Mouse (Mus musculus): ENCODE results near the gene Slc34a1. TPM values are rescaled to one million over a fixed set of nuclear protein-coding genes. Genes with fewer than 3 reads are reported as not detected.

The Slc34a1 gene
- total and polyA plus RNA-seq, 2 experiments from 2014 or later, result not detected

DNA sequence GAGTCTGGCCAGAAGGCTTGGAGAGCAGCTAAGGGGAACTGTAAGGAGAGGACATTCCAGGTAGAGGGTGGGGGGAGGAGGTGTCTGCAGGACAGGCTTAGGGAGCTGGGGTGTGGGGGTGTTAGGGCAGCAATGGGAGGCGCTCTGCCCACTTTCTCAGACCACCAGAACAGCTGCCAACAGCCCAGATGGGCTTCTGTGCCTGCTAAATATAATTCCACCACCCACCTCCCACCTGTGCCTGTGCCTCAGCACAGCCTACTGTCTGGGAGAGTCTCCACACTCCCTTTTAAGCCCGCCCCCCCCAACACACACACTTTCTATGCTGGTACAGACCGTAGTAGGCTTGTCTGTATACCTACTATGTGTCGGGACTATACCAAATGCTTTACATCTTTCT, 16.2 kb upstream of the Slc34a1 start:
- H3K27ac ChIP-seq, result no peak overlapping the region
- H3K4me2 ChIP-seq (ENCODE audit: low read depth, low read length), result no peak overlapping the region
- ATAC-seq, result 0 out of 2 replicates have a peak, but pooled peaks have one; percentile 7
- no peak for TF ChIP-seq CTCF (IDR thresholded peaks at IDR 0.05; ENCODE audit: low read depth)
- no peak overlapping the region for H3K4me3 ChIP-seq (ENCODE audit: low read length)
- H3K27me3 ChIP-seq (ENCODE audit: insufficient read depth, low read length), result peaks cover 21% of the 10 kb centered on the region
- no peaks in the 10 kb centered on the region for H3K4me1 ChIP-seq (ENCODE audit: insufficient read depth, low read length)
- H3K36me3 ChIP-seq (ENCODE audit: insufficient read depth, low read length), result no peaks in the 10 kb centered on the region
- 86% methylated on average over 4 of the region's 4 CpGs for WGBS
- no peaks in the 10 kb centered on the region for H3K9me3 ChIP-seq (ENCODE audit: low read length)
- no peak for DNase-seq (ENCODE audit: low spot score)
- H3K9ac ChIP-seq (replicated peaks; ENCODE audit: low read length), result no peak overlapping the region

- Histone ChIP-seq H3K4me1 (ENCODE audit: insufficient read depth, low read length) (no peaks in the 10 kb centered on the region), H3K27me3 (ENCODE audit: insufficient read depth, low read length) (no peaks in the 10 kb centered on the region), H3K9ac (replicated peaks; ENCODE audit: low read length) (no peak overlapping the region), H3K27ac (no peak overlapping the region), H3K4me3 (ENCODE audit: low read length) (no peak overlapping the region), H3K36me3 (ENCODE audit: insufficient read depth, low read length) (no peaks in the 10 kb centered on the region), H3K9me3 (ENCODE audit: low read length) (no peaks in the 10 kb centered on the region), H3K4me2 (ENCODE audit: low read depth, low read length) (no peak overlapping the region)
- ATAC-seq (no peak), DNase-seq (ENCODE audit: low spot score) (no peak)
- 79% methylated on average over 3 of the region's 3 CpGs for WGBS
- no peak for TF ChIP-seq CTCF (IDR thresholded peaks at IDR 0.05; ENCODE audit: low read depth)
Measured at GRCm38 (mm10) chr13:55390644-55391043, 7.3 kb upstream of the Slc34a1 start.

DNA sequence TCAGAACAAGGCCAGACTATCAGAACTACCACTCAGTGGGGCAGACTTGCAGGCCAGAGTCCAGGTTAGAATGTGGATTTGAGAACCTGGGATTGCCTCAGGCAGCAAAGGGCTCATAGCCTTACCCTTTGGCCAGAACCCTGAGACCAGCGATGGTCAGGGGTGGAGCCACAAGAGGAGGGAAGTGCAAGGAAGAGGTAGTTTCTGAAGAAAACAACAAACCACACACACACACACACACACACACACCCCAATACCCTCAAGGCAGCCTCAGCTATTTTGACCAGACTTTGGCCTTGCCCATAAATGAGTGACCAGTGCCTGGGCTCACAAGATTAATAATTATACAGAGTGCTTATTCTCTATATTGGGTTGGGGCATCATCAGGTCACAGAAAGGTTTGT, 6.4 kb upstream of the Slc34a1 start:
- Histone ChIP-seq H3K9ac (replicated peaks; ENCODE audit: low read length) (no peak overlapping the region), H3K27ac (no peak overlapping the region), H3K4me2 (ENCODE audit: low read depth, low read length) (no peak overlapping the region), H3K4me1 (ENCODE audit: insufficient read depth, low read length) (no peaks in the 10 kb centered on the region), H3K36me3 (ENCODE audit: insufficient read depth, low read length) (no peaks in the 10 kb centered on the region), H3K4me3 (ENCODE audit: low read length) (no peak overlapping the region), H3K27me3 (ENCODE audit: insufficient read depth, low read length) (no peaks in the 10 kb centered on the region), H3K9me3 (ENCODE audit: low read length) (no peaks in the 10 kb centered on the region)
- DNase-seq (ENCODE audit: low spot score), result no peak
- no peak for ATAC-seq
- 83% methylated on average over 1 of the region's 1 CpGs for WGBS
- TF ChIP-seq CTCF (IDR thresholded peaks at IDR 0.05; ENCODE audit: low read depth), result no peak

GRCm38 (mm10) chr13:55392933-55393332, 5.1 kb upstream of the Slc34a1 start:
- DNase-seq (ENCODE audit: low spot score), result no peak
- no peaks in the 10 kb centered on the region for H3K36me3 ChIP-seq (ENCODE audit: insufficient read depth, low read length)
- peak; percentile 55 for TF ChIP-seq CTCF (IDR thresholded peaks at IDR 0.05; ENCODE audit: low read depth)

GRCm38 (mm10) chr13:55399300-55400038, 1.5 kb downstream of the Slc34a1 start:
- DNase-seq (ENCODE audit: low spot score), result no peak
- H3K9ac ChIP-seq (replicated peaks; ENCODE audit: low read length), result no peak overlapping the region
- 73% methylated on average over 5 of the region's 5 CpGs for WGBS

More at GRCm38 (mm10) chr13:55392933-55393332, 5.1 kb upstream of the Slc34a1 start:
- no peak overlapping the region for H3K27ac ChIP-seq
- no peaks in the 10 kb centered on the region for H3K4me1 ChIP-seq (ENCODE audit: insufficient read depth, low read length)
- H3K9me3 ChIP-seq (ENCODE audit: low read length), result no peaks in the 10 kb centered on the region
- H3K4me3 ChIP-seq (ENCODE audit: low read length), result no peak overlapping the region
- H3K27me3 ChIP-seq (ENCODE audit: insufficient read depth, low read length), result no peaks in the 10 kb centered on the region
- H3K9ac ChIP-seq (replicated peaks; ENCODE audit: low read length), result no peak overlapping the region
- no peak for ATAC-seq
- H3K4me2 ChIP-seq (ENCODE audit: low read depth, low read length), result no peak overlapping the region
- 73% methylated on average over 4 of the region's 4 CpGs for WGBS

GRCm38 (mm10) chr13:55400039-55400346, 2.0 kb downstream of the Slc34a1 start:
- Histone ChIP-seq H3K36me3 (ENCODE audit: insufficient read depth, low read length) (no peaks in the 10 kb centered on the region), H3K4me1 (ENCODE audit: insufficient read depth, low read length) (no peaks in the 10 kb centered on the region), H3K27me3 (ENCODE audit: insufficient read depth, low read length) (no peaks in the 10 kb centered on the region), H3K9me3 (ENCODE audit: low read length) (no peaks in the 10 kb centered on the region), H3K4me2 (ENCODE audit: low read depth, low read length) (no peak overlapping the region), H3K27ac (no peak overlapping the region), H3K9ac (replicated peaks; ENCODE audit: low read length) (no peak overlapping the region), H3K4me3 (ENCODE audit: low read length) (no peak overlapping the region)
- WGBS, result 83% methylated on average over 1 of the region's 1 CpGs
- TF ChIP-seq CTCF (IDR thresholded peaks at IDR 0.05; ENCODE audit: low read depth), result no peak
- ATAC-seq (no peak), DNase-seq (ENCODE audit: low spot score) (no peak)

More at GRCm38 (mm10) chr13:55399300-55400038, 1.5 kb downstream of the Slc34a1 start:
- H3K27ac ChIP-seq, result no peak overlapping the region
- no peaks in the 10 kb centered on the region for H3K36me3 ChIP-seq (ENCODE audit: insufficient read depth, low read length)
- no peak for TF ChIP-seq CTCF (IDR thresholded peaks at IDR 0.05; ENCODE audit: low read depth)
- no peaks in the 10 kb centered on the region for H3K4me1 ChIP-seq (ENCODE audit: insufficient read depth, low read length)
- no peak overlapping the region for H3K4me3 ChIP-seq (ENCODE audit: low read length)
- no peak overlapping the region for H3K4me2 ChIP-seq (ENCODE audit: low read depth, low read length)
- H3K27me3 ChIP-seq (ENCODE audit: insufficient read depth, low read length), result no peaks in the 10 kb centered on the region
- H3K9me3 ChIP-seq (ENCODE audit: low read length), result no peaks in the 10 kb centered on the region
- no peak for ATAC-seq

GRCm38 (mm10) chr13:55403266-55403665, 5.3 kb downstream of the Slc34a1 start:
- Histone ChIP-seq H3K4me2 (ENCODE audit: low read depth, low read length) (no peak overlapping the region), H3K4me3 (ENCODE audit: low read length) (no peak overlapping the region), H3K36me3 (ENCODE audit: insufficient read depth, low read length) (no peaks in the 10 kb centered on the region), H3K27me3 (ENCODE audit: insufficient read depth, low read length) (no peaks in the 10 kb centered on the region), H3K9ac (replicated peaks; ENCODE audit: low read length) (no peak overlapping the region), H3K9me3 (ENCODE audit: low read length) (no peaks in the 10 kb centered on the region), H3K4me1 (ENCODE audit: insufficient read depth, low read length) (peaks cover 5% of the 10 kb centered on the region; the same call in 1 of the 2 replicates), H3K27ac (no peak overlapping the region)
- WGBS, result 52% methylated on average over 7 of the region's 7 CpGs
- ATAC-seq (peak; percentile 13; the same call in 1 of the 2 replicates), DNase-seq (ENCODE audit: low spot score) (peak; percentile 32)
- TF ChIP-seq CTCF (IDR thresholded peaks at IDR 0.05; ENCODE audit: low read depth), result no peak
